Mouse (Mus musculus): ENCODE data around the gene Mok.

The Mok gene

GRCm38 (mm10) chr12:110770479-110771247 is 70.1 kb downstream of the Mok start:
- peak; percentile 81 for DNase-seq (ENCODE audit: low read depth, low spot score)

- peak; percentile 69 for DNase-seq (ENCODE audit: low read depth, low spot score)
These were observed 71.0 kb downstream of the Mok start for GRCm38 (mm10) chr12:110769660-110770297.

- no peak for DNase-seq (ENCODE audit: low read depth, low spot score)
These were observed 72.2 kb downstream of the Mok start for GRCm38 (mm10) chr12:110768562-110768961.

- no peak for DNase-seq (ENCODE audit: low read depth, low spot score)
These were observed 76.2 kb downstream of the Mok start for GRCm38 (mm10) chr12:110764531-110764930.

- DNase-seq (ENCODE audit: low read depth, low spot score), result no peak
These were observed 78.4 kb downstream of the Mok start for GRCm38 (mm10) chr12:110762321-110762720.

- DNase-seq (ENCODE audit: low read depth, low spot score), result no peak
These were observed 81.8 kb downstream of the Mok start for GRCm38 (mm10) chr12:110758932-110759331.
